Mouse (Mus musculus) stomach, embryonic 16.5 days (tissue): Measurements from ENCODE around the gene Cdc37. TPM values are rescaled to one million over a fixed set of nuclear protein-coding genes. Genes with fewer than 3 reads are reported as not detected.
A peak's percentile ranks its signal among the peaks of the same experiment; 100 is the strongest.

ENCODE experiments used
- ATAC-seq: fragments of 200-750 bp; cut with Nextera tagmentation; 2 replicates; pipeline ENCODE4 v1.8.0; 2017; ENCODE audit warnings: moderate number of reproducible peaks, moderate TSS enrichment; ENCODE audit not compliant: insufficient read depth, low FRiP score
- H3K27ac ChIP-seq: fragments of 300-500 bp; sonication (generic); 2 replicates; pipeline ENCODE4 v1.5.1; 2014; ENCODE audit warnings: low read length
- H3K27me3 ChIP-seq: fragments of 300-500 bp; sonication (generic); 2 replicates; pipeline ENCODE4 v1.6.1; 2014; ENCODE audit warnings: low read length, control low read depth, mixed read lengths; ENCODE audit not compliant: control insufficient read depth, insufficient read depth
- H3K36me3 ChIP-seq: fragments of 300-500 bp; sonication (generic); 2 replicates; pipeline ENCODE4 v1.6.1; 2014; ENCODE audit warnings: low read length; ENCODE audit not compliant: control insufficient read depth, insufficient read depth
- H3K4me1 ChIP-seq: fragments of 300-500 bp; sonication (generic); 2 replicates; pipeline ENCODE4 v1.6.1; 2014; ENCODE audit warnings: low read length, control low read depth, mixed read lengths; ENCODE audit not compliant: control insufficient read depth, insufficient read depth
- H3K4me2 ChIP-seq: fragments of 300-500 bp; sonication (generic); 2 replicates; pipeline ENCODE4 v1.6.1; 2014; ENCODE audit warnings: low read depth, low read length, mixed read lengths
- H3K4me3 ChIP-seq: fragments of 300-500 bp; sonication (generic); replicated peaks from 2 replicates; pipeline ENCODE4 v1.5.1; 2014; ENCODE audit warnings: mild to moderate bottlenecking, low read length
- H3K9ac ChIP-seq: fragments of 300-500 bp; sonication (generic); 2 replicates; pipeline ENCODE4 v1.6.1; 2014; ENCODE audit warnings: low read length
- H3K9me3 ChIP-seq: fragments of 300-500 bp; sonication (generic); replicated peaks from 2 replicates; pipeline ENCODE4 v1.6.1; 2016; ENCODE audit warnings: low read length, control low read depth; ENCODE audit not compliant: control insufficient read depth
- WGBS: fragments of 180-500 bp; shearing (Covaris S2); extraction: QIAGEN DNeasy Blood & Tissue Kit; methylation state at CpG from one replicate; pipeline ENCODE4 v1.1.7; 2014; 5-methylcytosine and 5-hydroxymethylcytosine counted together
- polyA plus RNA-seq: library from polyadenylated mRNA; unstranded; fragments of >200 nt; fragmentation: Nextera tagmentation; extraction: Ambion mirVana; gene quantifications from 2 replicates; pipeline ENCODE4 v1.2.1, GENCODE M21; 2015

Gene Cdc37
- polyA plus RNA-seq, 1 experiment from 2014 or later = 250 TPM

GRCm38 (mm10) chr9:21169157-21169556, 19.4 kb upstream of the Cdc37 start:
- ATAC-seq = no peak
- peaks cover 27% of the 10 kb centered on the region for H3K4me1 ChIP-seq
- H3K27ac ChIP-seq = no peak overlapping the region
- WGBS = 53% methylated on average over 1 of the region's 1 CpGs
- no peak overlapping the region for H3K9ac ChIP-seq
- H3K36me3 ChIP-seq = no peaks in the 10 kb centered on the region
- no peaks in the 10 kb centered on the region for H3K9me3 ChIP-seq
- no peak overlapping the region for H3K4me3 ChIP-seq
- H3K27me3 ChIP-seq = peaks cover 28% of the 10 kb centered on the region
- no peak overlapping the region for H3K4me2 ChIP-seq

- peak overlapping the region; percentile 19 for H3K4me3 ChIP-seq
- H3K4me2 ChIP-seq = peak overlapping the region; percentile 43
- peak overlapping the region; percentile 77 for H3K27ac ChIP-seq
- no peaks in the 10 kb centered on the region for H3K36me3 ChIP-seq
- ATAC-seq = peak; percentile 63
- peaks cover 35% of the 10 kb centered on the region for H3K27me3 ChIP-seq
- H3K9me3 ChIP-seq = no peaks in the 10 kb centered on the region
- WGBS = 10% methylated on average over 30 of the region's 30 CpGs
- H3K4me1 ChIP-seq = peaks cover 29% of the 10 kb centered on the region
- H3K9ac ChIP-seq = peak overlapping the region; percentile 51
Measured at GRCm38 (mm10) chr9:21168161-21169123, 18.7 kb upstream of the Cdc37 start.

GRCm38 (mm10) chr9:21167140-21168097, 17.6 kb upstream of the Cdc37 start:
- H3K36me3 ChIP-seq = no peaks in the 10 kb centered on the region
- peak overlapping the region; percentile 19 for H3K4me3 ChIP-seq
- peak overlapping the region; percentile 77 for H3K27ac ChIP-seq
- WGBS = 53% methylated on average over 10 of the region's 10 CpGs
- no peak for ATAC-seq
- H3K9me3 ChIP-seq = no peaks in the 10 kb centered on the region
- peak overlapping the region; percentile 43 for H3K4me2 ChIP-seq
- peaks cover 29% of the 10 kb centered on the region for H3K4me1 ChIP-seq
- peaks cover 41% of the 10 kb centered on the region for H3K27me3 ChIP-seq
- H3K9ac ChIP-seq = peak overlapping the region; percentile 51

DNA sequence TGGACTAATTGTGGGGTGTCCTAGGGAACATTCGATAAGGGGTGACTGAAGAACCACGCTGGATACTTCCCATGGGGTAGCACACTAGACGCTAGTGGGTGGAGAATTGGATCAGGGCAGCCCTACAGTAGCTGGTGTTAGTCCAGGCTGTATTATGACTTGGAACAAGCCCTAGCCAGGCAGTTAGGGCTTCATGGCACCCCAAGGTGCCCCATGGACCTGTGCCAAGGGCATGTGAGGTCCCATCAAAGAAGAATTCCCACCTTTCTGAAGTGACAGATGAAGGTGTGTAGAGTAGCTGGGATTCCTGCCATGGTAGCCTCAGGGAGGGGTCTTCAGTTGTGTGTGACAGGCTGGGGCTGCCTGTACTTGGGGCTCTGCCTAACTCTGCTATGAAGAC, 16.7 kb upstream of the Cdc37 start:
- peak overlapping the region; percentile 54 for H3K4me3 ChIP-seq
- H3K9ac ChIP-seq = 0 out of 2 replicates have a peak overlapping the region, but pooled peaks have one; percentile 66
- no peaks in the 10 kb centered on the region for H3K9me3 ChIP-seq
- no peak for ATAC-seq
- peaks cover 31% of the 10 kb centered on the region for H3K4me1 ChIP-seq
- no peak overlapping the region for H3K27ac ChIP-seq
- H3K4me2 ChIP-seq = peak overlapping the region; percentile 87
- 33% methylated on average over 3 of the region's 3 CpGs for WGBS
- no peaks in the 10 kb centered on the region for H3K36me3 ChIP-seq
- peaks cover 43% of the 10 kb centered on the region for H3K27me3 ChIP-seq

DNA sequence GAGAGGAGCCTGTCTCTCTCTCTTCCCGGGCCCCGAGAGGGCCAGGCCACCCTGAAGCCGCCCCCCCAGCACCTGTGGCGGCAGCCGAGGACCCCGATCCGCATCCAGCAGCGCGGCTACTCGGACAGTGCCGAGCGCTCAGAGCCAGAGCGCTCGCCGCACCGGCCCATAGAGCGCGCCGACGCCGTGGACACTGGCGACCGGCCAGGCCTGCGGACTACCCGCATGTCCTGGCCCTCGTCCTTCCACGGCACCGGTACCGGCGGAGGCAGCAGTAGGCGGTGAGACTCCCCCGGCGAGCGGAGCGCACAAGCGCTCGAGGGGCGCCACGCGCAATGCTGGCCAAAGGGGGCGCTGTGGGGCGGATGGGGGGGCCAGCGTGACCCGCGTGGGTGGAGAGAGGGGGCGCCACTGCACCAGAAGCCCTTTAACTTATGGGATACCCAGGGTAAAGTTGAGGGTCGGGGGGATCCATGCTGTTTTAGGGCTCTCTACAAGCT, 16.2 kb upstream of the Cdc37 start:
- Histone ChIP-seq H3K9ac (peak overlapping the region; percentile 66), H3K4me3 (peak overlapping the region; percentile 54), H3K27me3 (peaks cover 43% of the 10 kb centered on the region), H3K4me1 (peaks cover 32% of the 10 kb centered on the region), H3K27ac (no peak overlapping the region), H3K4me2 (peak overlapping the region; percentile 87), H3K9me3 (no peaks in the 10 kb centered on the region), H3K36me3 (no peaks in the 10 kb centered on the region)
- no peak; the same call in 1 of the 2 replicates for ATAC-seq
- under 1% methylated on average over 47 of the region's 47 CpGs for WGBS

- Histone ChIP-seq H3K27ac (no peak within 1 kb of the TSS), H3K4me1 (peaks cover 32% of the 10 kb centered on the region), H3K4me2 (peak within 1 kb of the TSS; percentile 87), H3K9ac (peak within 1 kb of the TSS; percentile 66), H3K9me3 (no peaks in the 10 kb centered on the region), H3K36me3 (no peaks in the 10 kb centered on the region), H3K27me3 (peaks cover 43% of the 10 kb centered on the region), H3K4me3 (peak within 1 kb of the TSS; percentile 54)
- under 1% methylated on average over 77 of the region's 86 CpGs for WGBS
- ATAC-seq = no peak
Measured at GRCm38 (mm10) chr9:21165041-21165951, 15.5 kb upstream of the Cdc37 start, which contains the start of gene Pde4a. TSS of gene Pde4a (plus strand) at chr9:21165714.

DNA sequence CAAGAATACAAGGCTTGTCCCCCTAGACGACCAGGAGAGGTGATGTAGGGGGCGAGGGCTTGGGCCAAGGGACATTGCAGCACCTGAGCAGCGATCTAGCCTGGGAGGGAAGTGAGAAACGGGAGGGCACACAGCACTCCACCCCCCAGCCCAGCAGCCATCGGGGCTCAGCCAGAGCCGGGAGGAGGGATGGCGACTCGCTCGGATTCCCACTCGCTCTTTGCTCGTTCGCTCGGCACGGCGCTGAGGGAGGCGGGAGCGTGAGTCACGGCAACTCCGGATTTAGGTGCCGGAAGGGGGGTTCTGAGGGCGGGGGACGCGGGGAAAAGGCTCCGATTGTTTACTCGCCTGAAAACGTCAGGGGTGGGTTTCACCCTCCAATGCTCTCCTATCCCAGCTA, 14.3 kb upstream of the Cdc37 start:
- H3K4me1 ChIP-seq = peaks cover 32% of the 10 kb centered on the region
- peak overlapping the region; percentile 87 for H3K4me2 ChIP-seq
- no peak for ATAC-seq
- H3K9me3 ChIP-seq = no peaks in the 10 kb centered on the region
- H3K27me3 ChIP-seq = peaks cover 43% of the 10 kb centered on the region
- peak overlapping the region; percentile 28 for H3K4me3 ChIP-seq
- H3K36me3 ChIP-seq = no peaks in the 10 kb centered on the region
- WGBS = under 1% methylated on average over 26 of the region's 26 CpGs
- H3K9ac ChIP-seq = peak overlapping the region; percentile 48
- no peak overlapping the region for H3K27ac ChIP-seq
